Mouse (Mus musculus): ENCODE measurements around the gene Ice2. TPM values are rescaled to one million over a fixed set of nuclear protein-coding genes. Genes with fewer than 3 reads are reported as not detected.
A peak's percentile ranks its signal among the peaks of the same experiment; 100 is the strongest.

The Ice2 gene
- total RNA-seq (2021), result 10 to 100 TPM in 1 of 2 experiments, 1 to 10 TPM in 1; 9.6 to 10.3 TPM

- DNase-seq (ENCODE audit: low spot score in 2 of 2), result peak; percentile 80 to 81
- intact Hi-C loops (cut with DNase I), result no loop called here
Measured at GRCm38 (mm10) chr9:69397760-69398452, at the start of gene Ice2. Gene Ice2 (plus strand): TSS chr9:69397906.

GRCm38 (mm10) chr9:69349537-69349936, 48.2 kb upstream of the Ice2 start:
- intact Hi-C loops (cut with DNase I), result no loop called here
- DNase-seq (ENCODE audit: low spot score in 2 of 2), result no peak

GRCm38 (mm10) chr9:69354228-69354627, 43.5 kb upstream of the Ice2 start:
- DNase-seq (ENCODE audit: low spot score in 2 of 2), result no peak

GRCm38 (mm10) chr9:69357834-69358233, 39.9 kb upstream of the Ice2 start:
- DNase-seq (ENCODE audit: low spot score in 2 of 2), result peak; percentile 67 to 71
- intact Hi-C loops (cut with DNase I), result loop anchor here (1.0 kb wide), 1 partner anchor 122 kb away; no protein-coding TSS in a partner anchor

More at GRCm38 (mm10) chr9:69354228-69354627, 43.5 kb upstream of the Ice2 start:
- intact Hi-C loops (cut with DNase I), result no loop called here

GRCm38 (mm10) chr9:69358797-69359196, 38.9 kb upstream of the Ice2 start:
- intact Hi-C loops (cut with DNase I), result loop anchor here (1.0 kb wide), 1 partner anchor 122 kb away; no protein-coding TSS in a partner anchor
- DNase-seq (ENCODE audit: low spot score in 2 of 2), result no peak

- intact Hi-C loops (cut with DNase I), result no loop called here
- no peak for DNase-seq (ENCODE audit: low spot score in 2 of 2)
Measured at GRCm38 (mm10) chr9:69361951-69362445, 35.7 kb upstream of the Ice2 start.

- DNase-seq (ENCODE audit: low spot score in 2 of 2), result no peak
- intact Hi-C loops (cut with DNase I), result no loop called here
Measured at GRCm38 (mm10) chr9:69362766-69363165, 34.9 kb upstream of the Ice2 start.

GRCm38 (mm10) chr9:69364117-69364516, 33.6 kb upstream of the Ice2 start:
- intact Hi-C loops (cut with DNase I), result no loop called here
- DNase-seq (ENCODE audit: low spot score in 2 of 2), result no peak

GRCm38 (mm10) chr9:69367055-69367454, 30.7 kb upstream of the Ice2 start:
- intact Hi-C loops (cut with DNase I), result no loop called here
- DNase-seq (ENCODE audit: low spot score in 2 of 2), result no peak

GRCm38 (mm10) chr9:69368071-69368470, 29.6 kb upstream of the Ice2 start:
- intact Hi-C loops (cut with DNase I), result no loop called here
- peak; percentile 56 to 76 for DNase-seq (ENCODE audit: low spot score in 2 of 2)

GRCm38 (mm10) chr9:69371046-69371724, 26.5 kb upstream of the Ice2 start:
- no peak for DNase-seq (ENCODE audit: low spot score in 2 of 2)
- intact Hi-C loops (cut with DNase I), result no loop called here

GRCm38 (mm10) chr9:69372871-69373270, 24.8 kb upstream of the Ice2 start:
- intact Hi-C loops (cut with DNase I), result no loop called here
- DNase-seq (ENCODE audit: low spot score in 2 of 2), result peak in 1 of 2 experiments; percentile 69

- intact Hi-C loops (cut with DNase I), result no loop called here
- DNase-seq (ENCODE audit: low spot score in 2 of 2), result no peak
Measured at GRCm38 (mm10) chr9:69376982-69377653, 20.6 kb upstream of the Ice2 start.

GRCm38 (mm10) chr9:69377654-69378045, 20.1 kb upstream of the Ice2 start:
- DNase-seq (ENCODE audit: low spot score in 2 of 2), result no peak
- intact Hi-C loops (cut with DNase I), result no loop called here

GRCm38 (mm10) chr9:69380546-69380945, 17.2 kb upstream of the Ice2 start:
- no peak for DNase-seq (ENCODE audit: low spot score in 2 of 2)
- intact Hi-C loops (cut with DNase I), result no loop called here

GRCm38 (mm10) chr9:69381741-69382140, 16.0 kb upstream of the Ice2 start:
- intact Hi-C loops (cut with DNase I), result no loop called here
- DNase-seq (ENCODE audit: low spot score in 2 of 2), result no peak

- intact Hi-C loops (cut with DNase I), result no loop called here
Measured at GRCm38 (mm10) chr9:69384475-69384874, 13.2 kb upstream of the Ice2 start.

GRCm38 (mm10) chr9:69384905-69385304, 12.8 kb upstream of the Ice2 start:
- DNase-seq (ENCODE audit: low spot score in 2 of 2), result no peak
- intact Hi-C loops (cut with DNase I), result no loop called here

More at GRCm38 (mm10) chr9:69384475-69384874, 13.2 kb upstream of the Ice2 start:
- no peak for DNase-seq (ENCODE audit: low spot score in 2 of 2)

- intact Hi-C loops (cut with DNase I), result no loop called here
- no peak for DNase-seq (ENCODE audit: low spot score in 2 of 2)
Measured at GRCm38 (mm10) chr9:69387296-69387695, 10.4 kb upstream of the Ice2 start.

GRCm38 (mm10) chr9:69390631-69391030, 7.1 kb upstream of the Ice2 start:
- intact Hi-C loops (cut with DNase I), result no loop called here
- DNase-seq (ENCODE audit: low spot score in 2 of 2), result no peak

Data from left cerebral cortex, postnatal 25 days (tissue).